Mouse (Mus musculus): ENCODE measurements around the gene Dmbx1.

Dmbx1 gene

DNA sequence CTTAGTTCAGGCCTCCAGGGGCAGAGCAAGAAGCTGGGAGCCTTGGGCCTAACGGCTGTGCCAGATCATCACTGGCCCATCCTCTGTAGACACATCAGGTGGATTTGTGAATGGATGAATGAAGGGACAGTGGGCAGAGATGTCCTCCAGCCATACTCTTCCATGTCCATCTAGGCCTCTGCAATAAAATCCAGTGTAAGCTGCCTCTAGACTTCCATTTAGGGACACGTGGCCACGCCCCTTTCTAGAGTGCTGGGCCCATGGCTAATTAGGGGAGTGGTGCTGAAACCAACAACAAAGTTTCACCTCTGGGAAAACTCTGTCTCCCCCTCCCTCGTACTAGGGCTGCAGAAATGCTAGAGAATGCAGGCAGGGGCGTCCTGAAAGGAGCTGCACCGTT lies 49.7 kb downstream of the Dmbx1 start:
- no peak for DNase-seq (ENCODE audit: low spot score)

DNA sequence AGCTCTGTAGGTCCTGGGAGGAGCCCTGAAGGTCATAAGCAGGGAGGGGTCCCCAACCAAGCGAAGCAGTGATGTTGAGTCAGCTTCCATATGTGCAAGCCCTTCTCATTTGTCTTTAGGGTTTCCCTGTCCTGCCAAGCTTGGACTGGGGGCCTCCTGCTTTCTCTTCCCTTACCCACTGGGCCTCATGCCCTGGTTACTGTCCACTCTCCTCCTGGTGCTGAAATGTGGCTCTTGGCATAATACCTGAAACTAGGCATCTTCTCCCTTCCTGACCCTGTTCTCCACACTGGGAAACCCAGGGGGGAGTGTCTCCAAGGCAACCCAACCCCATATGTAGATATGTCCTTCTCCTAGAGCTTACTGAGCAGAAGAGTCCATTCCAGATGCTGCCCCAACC lies 52.9 kb downstream of the Dmbx1 start:
- DNase-seq (ENCODE audit: low spot score): no peak

- DNase-seq (ENCODE audit: low spot score): no peak
These were observed 53.9 kb downstream of the Dmbx1 start for GRCm38 (mm10) chr4:115885846-115886245.

DNA sequence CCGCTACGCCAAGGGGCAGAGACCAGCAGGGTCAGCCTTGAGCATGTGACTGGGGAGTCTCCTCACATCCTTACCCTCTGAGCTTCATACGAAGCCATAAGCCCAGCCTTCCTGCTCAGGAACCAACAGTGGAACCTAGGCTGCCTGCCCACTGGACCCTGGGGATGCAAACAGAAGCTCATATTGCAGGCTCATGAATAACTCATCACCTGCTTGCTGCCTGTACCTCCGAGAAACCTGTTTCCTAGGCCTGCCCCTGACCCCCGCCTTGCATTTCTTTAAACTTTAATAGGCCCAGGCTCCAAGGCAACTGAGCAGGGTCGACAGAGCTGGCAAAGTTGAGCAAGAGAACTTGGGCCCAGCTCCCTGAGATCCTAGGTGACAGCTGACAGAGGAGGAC lies 55.7 kb downstream of the Dmbx1 start, which contains the start of gene Kncn:
Gene Kncn (plus strand): TSS at position 379 of the 400 bp plus-strand sequence.
- no peak for DNase-seq (ENCODE audit: low spot score)

DNA sequence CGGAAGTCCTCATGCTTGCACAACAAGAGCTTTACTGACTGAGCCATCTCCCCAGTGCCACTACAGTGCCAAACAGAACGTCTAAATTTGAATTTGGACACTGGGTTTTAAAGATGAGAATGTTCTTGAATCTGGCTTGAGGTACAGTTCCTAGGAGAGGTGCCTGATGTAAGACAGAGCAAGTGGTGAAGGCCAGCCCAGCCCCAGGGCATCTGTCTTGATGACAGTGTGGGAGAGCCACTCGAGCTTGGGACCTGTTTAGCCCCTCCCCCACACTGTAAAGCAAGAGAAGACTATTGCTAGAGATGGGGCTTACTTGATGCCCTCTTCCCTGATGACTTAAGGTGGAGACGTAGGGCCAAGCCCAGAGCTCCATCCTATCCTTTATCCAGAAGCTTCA lies 57.5 kb downstream of the Dmbx1 start:
- DNase-seq (ENCODE audit: low spot score): no peak

DNA sequence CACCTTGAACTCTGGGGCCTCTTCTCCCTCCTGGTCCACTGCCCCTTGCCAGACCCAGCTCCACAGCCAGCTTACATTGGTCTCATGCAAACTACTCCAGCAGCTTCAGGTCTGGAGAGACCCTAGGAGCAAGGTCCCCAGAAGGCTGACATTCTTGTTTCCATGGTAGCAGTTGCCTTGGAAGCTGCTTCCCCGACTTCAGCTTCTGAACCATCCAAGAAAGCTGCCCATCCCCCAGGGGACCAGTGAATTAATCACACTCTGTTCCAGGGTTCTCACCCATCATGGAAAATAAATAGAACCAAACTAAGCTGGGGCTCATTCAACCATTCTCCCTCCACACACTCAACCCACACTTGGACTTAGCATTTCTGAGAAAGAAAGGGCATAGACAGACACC lies 58.5 kb downstream of the Dmbx1 start:
- no peak for DNase-seq (ENCODE audit: low spot score)

DNA sequence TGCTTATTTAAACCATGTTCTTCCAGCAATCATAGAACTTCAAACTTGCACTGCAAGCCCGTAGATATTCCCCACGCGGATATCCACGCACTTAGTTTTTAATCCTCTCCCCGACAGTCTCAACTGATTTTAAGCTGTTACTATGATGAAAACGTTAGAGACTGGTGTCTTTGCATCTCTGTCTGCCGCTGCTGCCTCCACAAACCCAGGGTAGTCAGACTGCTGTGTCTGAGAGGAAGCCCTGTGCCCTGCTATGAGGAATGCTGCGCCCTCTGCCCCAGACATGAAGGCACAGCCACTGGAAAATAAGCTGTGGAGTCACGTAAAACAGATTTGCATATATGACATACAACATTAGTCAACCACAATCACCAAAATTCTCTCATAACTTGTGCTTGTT lies 60.9 kb downstream of the Dmbx1 start:
- DNase-seq (ENCODE audit: low spot score): no peak

DNA sequence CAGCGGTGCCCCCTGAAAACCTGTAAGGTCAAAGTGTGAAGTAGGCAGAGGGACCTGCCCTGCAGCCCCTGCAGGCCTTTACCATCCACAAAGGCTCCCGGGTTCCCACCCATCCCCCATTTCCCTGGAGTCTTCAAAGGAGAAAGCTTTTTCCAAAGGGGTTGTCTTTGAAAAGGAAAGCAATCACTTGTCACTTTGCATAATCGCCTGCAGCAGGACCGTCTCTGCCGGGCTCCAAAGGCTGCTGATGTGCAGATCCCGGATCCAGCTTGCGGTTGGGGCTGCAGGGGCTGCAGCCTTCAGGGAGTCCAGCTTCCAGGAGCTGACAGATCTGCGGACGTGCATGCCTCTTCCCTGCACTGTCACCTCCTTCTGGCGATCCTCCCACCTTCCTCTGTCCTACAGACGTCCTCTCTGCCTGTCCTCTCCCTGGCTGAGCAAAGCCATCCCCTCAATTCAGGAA lies 61.5 kb downstream of the Dmbx1 start:
- DNase-seq (ENCODE audit: low spot score): no peak

GRCm38 (mm10) chr4:115873231-115873630 lies 66.5 kb downstream of the Dmbx1 start:
- no peak for DNase-seq (ENCODE audit: low spot score)

DNA sequence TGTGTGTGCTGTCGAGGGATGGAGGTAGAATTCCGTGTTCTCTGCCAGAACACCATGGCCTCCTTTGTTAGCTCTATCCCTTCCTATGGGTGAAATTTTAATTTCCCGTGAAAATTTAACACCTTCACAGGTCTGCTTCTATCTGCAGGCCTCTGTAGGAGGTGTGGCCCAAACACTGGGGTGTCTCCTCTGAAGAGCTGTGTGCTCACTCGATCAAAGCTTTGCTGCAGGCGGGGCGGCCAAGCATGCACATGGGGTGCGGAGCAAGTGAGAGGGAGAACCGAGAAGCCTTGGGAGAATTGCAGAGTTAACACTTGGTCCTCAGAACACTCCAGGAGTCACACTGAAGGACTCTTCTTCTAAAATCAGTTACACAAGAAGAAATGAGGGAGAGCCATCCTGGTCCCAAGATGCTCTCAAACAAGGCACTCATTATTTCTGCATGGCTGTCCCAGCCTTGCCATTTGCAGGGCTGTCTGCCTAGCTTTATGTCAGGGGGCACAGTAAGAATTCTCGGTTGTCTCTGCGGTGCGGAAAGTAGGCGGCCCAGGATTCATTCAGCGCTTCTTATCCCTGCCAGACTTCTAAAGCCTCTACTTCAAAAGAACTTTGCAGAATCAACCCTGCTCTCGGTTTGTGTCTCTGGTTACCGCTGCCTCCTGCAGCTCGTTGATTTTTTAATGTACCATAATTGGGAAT lies 70.1 kb downstream of the Dmbx1 start:
- DNase-seq (ENCODE audit: low spot score): no peak

All from urinary bladder, postnatal 14 days (tissue).